Mouse (Mus musculus) spleen, adult 2 months (tissue): ENCODE data around the gene Tcp1.

Source experiments
- CTCF ChIP-seq: fragments of 200-500 bp; IDR thresholded peaks from 2 replicates; pipeline ENCODE4 v1.5.1; 2011; ENCODE audit warnings: mild to moderate bottlenecking, inconsistent platforms; ENCODE audit not compliant: insufficient read depth, insufficient read length, insufficient replicate concordance; ENCODE audit errors: extremely low read depth
- POLR2A ChIP-seq: fragments of 200-500 bp; IDR thresholded peaks from 2 replicates; pipeline ENCODE4 v1.6.1; 2011; ENCODE audit warnings: low read depth, low read length, inconsistent platforms

DNA sequence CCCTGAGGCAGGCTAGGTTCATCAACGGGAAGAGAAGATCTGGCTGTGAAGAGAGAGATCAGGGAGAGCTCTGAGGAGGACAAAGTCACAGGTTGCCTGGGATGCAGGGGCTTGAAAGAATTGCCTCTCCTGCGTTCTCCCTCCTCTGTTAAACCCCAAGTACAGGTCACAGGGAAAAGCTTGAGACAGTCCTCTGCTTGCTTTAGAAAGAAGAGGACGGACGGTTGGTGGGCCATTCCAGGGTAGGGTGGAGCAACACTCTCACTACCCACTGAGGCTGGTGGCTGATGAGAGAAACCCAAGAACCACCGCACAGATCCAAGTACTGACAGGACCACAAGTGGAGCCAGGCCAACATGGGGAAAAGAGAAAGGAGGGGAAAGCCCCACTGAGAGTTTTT, 39.8 kb upstream of the Tcp1 start, which contains the start of gene Mrgprh:
- TF ChIP-seq POLR2A (no peak), CTCF (no peak)
